Mouse (Mus musculus): ENCODE measurements around the gene C1qc. TPM values are rescaled to one million over a fixed set of nuclear protein-coding genes. Genes with fewer than 3 reads are reported as not detected.

Gene C1qc
- polyA plus RNA-seq, 1 experiment from 2014 or later: 21.9 TPM

DNA sequence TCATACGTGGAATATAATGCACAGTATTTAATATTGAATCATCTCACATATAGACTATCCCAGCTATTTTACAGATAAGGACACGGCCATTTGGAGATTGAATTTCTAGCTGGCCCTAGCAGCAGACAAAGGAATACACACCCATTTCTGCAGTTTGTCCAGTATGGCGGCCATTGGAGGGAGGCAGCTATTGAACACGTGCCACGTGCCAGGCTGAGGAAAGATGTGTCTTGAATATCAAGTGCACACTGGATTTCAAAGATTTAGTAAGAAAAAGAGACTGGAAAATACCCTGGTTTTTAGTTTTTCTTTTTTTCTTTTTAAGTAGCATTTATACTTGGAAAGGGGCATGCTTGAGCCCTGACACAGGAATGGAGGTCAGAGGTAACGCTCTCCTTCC lies 45.7 kb downstream of the C1qc start:
- no peak overlapping the region for H3K27ac ChIP-seq (ENCODE audit: low read length)
- H3K4me1 ChIP-seq (replicated peaks; ENCODE audit: control insufficient read depth, insufficient read depth, low read length): no peaks in the 10 kb centered on the region
- 71% methylated on average over 6 of the region's 6 CpGs for WGBS
- no peak overlapping the region for H3K4me3 ChIP-seq (ENCODE audit: low read length)
- H3K9ac ChIP-seq (ENCODE audit: low read length): no peak overlapping the region
- H3K9me3 ChIP-seq (ENCODE audit: control insufficient read depth, low read length): no peaks in the 10 kb centered on the region
- no peak for ATAC-seq (ENCODE audit: low read depth)
- H3K27me3 ChIP-seq (ENCODE audit: control insufficient read depth, insufficient read depth, low read depth, low read length): no peaks in the 10 kb centered on the region; the same call in 1 of the 2 replicates
- H3K36me3 ChIP-seq (ENCODE audit: control insufficient read depth, insufficient read depth, low read length): no peaks in the 10 kb centered on the region
- no peak overlapping the region for H3K4me2 ChIP-seq (ENCODE audit: low read depth, low read length)

DNA sequence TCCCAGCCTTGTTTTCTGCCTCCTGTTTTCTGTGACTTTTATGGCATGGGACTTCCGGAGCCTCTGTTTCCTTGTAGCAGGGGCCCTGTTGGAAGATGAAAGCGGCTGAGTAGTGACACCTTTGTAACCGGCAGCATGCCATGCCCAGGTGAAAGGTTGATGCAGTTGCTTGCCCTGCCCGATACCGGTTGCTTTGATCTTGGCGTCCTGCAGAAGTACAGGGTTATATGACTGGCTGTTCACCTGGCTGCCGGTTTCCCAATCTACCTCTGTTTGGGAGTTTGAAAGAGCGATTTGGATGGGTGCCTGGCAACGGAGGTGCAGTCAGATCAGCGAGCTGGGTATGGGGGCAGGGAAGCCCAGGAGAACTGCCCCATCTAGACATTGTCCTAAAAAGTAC lies 50.1 kb downstream of the C1qc start:
- H3K9me3 ChIP-seq (ENCODE audit: control insufficient read depth, low read length): no peaks in the 10 kb centered on the region
- 57% methylated on average over 10 of the region's 10 CpGs for WGBS
- H3K27me3 ChIP-seq (ENCODE audit: control insufficient read depth, insufficient read depth, low read depth, low read length): peaks cover 15% of the 10 kb centered on the region
- no peaks in the 10 kb centered on the region for H3K36me3 ChIP-seq (ENCODE audit: control insufficient read depth, insufficient read depth, low read length)
- H3K4me3 ChIP-seq (ENCODE audit: low read length): no peak overlapping the region
- H3K4me1 ChIP-seq (replicated peaks; ENCODE audit: control insufficient read depth, insufficient read depth, low read length): no peaks in the 10 kb centered on the region
- H3K4me2 ChIP-seq (ENCODE audit: low read depth, low read length): no peak overlapping the region
- H3K27ac ChIP-seq (ENCODE audit: low read length): no peak overlapping the region
- ATAC-seq (ENCODE audit: low read depth): no peak
- H3K9ac ChIP-seq (ENCODE audit: low read length): no peak overlapping the region

DNA sequence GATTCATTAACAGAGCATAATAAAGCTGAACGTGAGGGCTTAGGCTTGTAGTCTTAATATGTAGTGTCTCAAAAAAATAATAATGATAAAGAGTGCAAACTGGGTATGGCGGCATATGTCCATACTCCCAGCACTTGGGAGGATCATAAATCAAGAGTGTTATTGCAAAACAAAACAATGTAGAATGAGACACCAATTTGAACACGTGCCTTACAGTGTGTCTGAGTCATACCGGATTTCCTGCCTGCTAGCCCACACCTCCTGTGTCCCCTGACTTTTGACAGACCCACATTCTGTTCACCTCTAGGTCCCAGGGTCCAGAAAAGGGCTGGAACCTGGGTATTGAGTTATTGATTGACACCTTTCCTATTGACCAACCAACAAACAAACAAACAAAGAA lies 50.8 kb downstream of the C1qc start:
- Histone ChIP-seq H3K4me1 (replicated peaks; ENCODE audit: control insufficient read depth, insufficient read depth, low read length) (peaks cover under 1% of the 10 kb centered on the region; the same call in 1 of the 2 replicates), H3K9ac (ENCODE audit: low read length) (no peak overlapping the region), H3K27me3 (ENCODE audit: control insufficient read depth, insufficient read depth, low read depth, low read length) (peaks cover 21% of the 10 kb centered on the region), H3K4me3 (ENCODE audit: low read length) (no peak overlapping the region), H3K27ac (ENCODE audit: low read length) (no peak overlapping the region), H3K9me3 (ENCODE audit: control insufficient read depth, low read length) (no peaks in the 10 kb centered on the region), H3K36me3 (ENCODE audit: control insufficient read depth, insufficient read depth, low read length) (no peaks in the 10 kb centered on the region), H3K4me2 (ENCODE audit: low read depth, low read length) (no peak overlapping the region)
- WGBS: 62% methylated on average over 4 of the region's 4 CpGs
- ATAC-seq (ENCODE audit: low read depth): no peak

DNA sequence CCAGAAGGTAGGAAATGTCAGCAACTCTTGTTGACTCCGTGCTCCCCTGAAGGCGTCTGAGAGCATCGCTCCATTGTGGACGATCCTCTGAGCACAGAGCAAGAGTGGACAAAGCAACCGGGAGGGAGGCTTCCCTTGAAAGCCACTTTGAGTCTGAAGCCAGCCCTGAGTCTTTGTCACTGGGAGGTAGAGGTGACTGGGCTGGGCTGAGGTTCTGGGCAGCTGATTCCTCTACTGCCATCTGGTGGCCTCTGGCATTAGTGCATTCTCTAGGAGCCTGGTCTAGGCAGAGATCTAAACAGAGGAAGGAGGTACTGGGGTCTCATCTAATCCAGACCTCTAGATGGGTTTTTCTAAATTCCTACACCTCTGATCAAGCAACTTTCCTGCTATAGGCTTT lies 51.8 kb downstream of the C1qc start:
- peak; percentile 30; the same call in 1 of the 2 replicates for ATAC-seq (ENCODE audit: low read depth)
- no peak overlapping the region for H3K4me3 ChIP-seq (ENCODE audit: low read length)
- no peaks in the 10 kb centered on the region for H3K9me3 ChIP-seq (ENCODE audit: control insufficient read depth, low read length)
- no peaks in the 10 kb centered on the region for H3K36me3 ChIP-seq (ENCODE audit: control insufficient read depth, insufficient read depth, low read length)
- peaks cover 26% of the 10 kb centered on the region for H3K27me3 ChIP-seq (ENCODE audit: control insufficient read depth, insufficient read depth, low read depth, low read length)
- no peak overlapping the region for H3K27ac ChIP-seq (ENCODE audit: low read length)
- peaks cover 7% of the 10 kb centered on the region; the same call in 1 of the 2 replicates for H3K4me1 ChIP-seq (replicated peaks; ENCODE audit: control insufficient read depth, insufficient read depth, low read length)
- no peak overlapping the region for H3K4me2 ChIP-seq (ENCODE audit: low read depth, low read length)
- no peak overlapping the region for H3K9ac ChIP-seq (ENCODE audit: low read length)
- 6% methylated on average over 5 of the region's 5 CpGs for WGBS

Other genes with a start within 250 kb of the C1qc start
- 1.5 and 1.6 TPM in 2 replicates for gene Ephb2, start 57.1 kb downstream of the C1qc start, polyA plus RNA-seq (2015; fragmentation: Nextera tagmentation; extraction: Ambion mirVana)
- gene C1qb, start 6.9 kb downstream of the C1qc start, polyA plus RNA-seq (2015; fragmentation: Nextera tagmentation; extraction: Ambion mirVana): 51.9 and 55.2 TPM in 2 replicates
- gene C1qa, start 5.7 kb upstream of the C1qc start, polyA plus RNA-seq (2015; fragmentation: Nextera tagmentation; extraction: Ambion mirVana): 32.6 and 36.7 TPM in 2 replicates
- not detected in 2 replicates for gene Epha8, start 63.8 kb upstream of the C1qc start, polyA plus RNA-seq (2015; fragmentation: Nextera tagmentation; extraction: Ambion mirVana)
- gene Zbtb40, start 155.7 kb upstream of the C1qc start, polyA plus RNA-seq (2015; fragmentation: Nextera tagmentation; extraction: Ambion mirVana): 4.3 and 4.4 TPM in 2 replicates